Mouse (Mus musculus): ENCODE results near the gene Col15a1.

DNA sequence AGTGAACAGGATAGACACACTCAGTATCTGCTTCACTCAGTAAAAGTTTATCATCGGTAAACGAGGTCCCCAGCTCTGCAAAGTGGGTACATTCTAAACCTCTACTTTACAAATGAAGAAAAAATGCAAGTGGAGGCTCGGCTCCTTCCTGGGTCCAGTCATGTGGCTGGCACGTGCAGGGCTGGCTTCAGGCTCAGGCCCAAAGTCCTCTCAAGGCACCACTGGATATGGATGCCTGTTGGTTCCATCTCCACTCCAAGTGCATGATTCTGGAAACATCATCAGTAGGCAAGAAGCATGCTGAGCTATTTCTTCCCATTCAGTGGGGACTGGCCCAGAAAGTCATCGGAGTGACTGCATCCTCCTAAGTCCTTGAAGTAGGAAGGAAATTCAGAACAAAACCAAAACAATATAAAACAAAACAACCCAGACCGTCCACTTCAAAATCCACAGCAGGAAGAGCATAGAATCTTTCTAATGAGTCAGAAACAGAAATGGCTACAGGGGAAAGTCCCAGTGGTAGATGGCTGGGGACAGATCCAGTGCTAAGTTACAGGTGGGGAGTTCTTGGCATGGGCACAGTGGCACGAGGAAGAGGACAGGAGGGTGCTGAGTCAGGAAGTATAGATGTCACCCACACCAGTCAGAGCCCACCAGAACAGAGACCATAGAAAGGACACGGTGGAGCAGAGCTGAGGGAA, 105.9 kb downstream of the Col15a1 start:
- TF ChIP-seq CTCF (IDR thresholded peaks at IDR 0.05; ENCODE audit: low read depth) (no peak), EP300 (IDR thresholded peaks at IDR 0.05; ENCODE audit: low read depth) (no peak)

All from liver, embryonic 14.5 days (tissue).